Mouse (Mus musculus) hindbrain, embryonic 15.5 days (tissue): ENCODE results near the gene Hacd4. TPM values are rescaled to one million over a fixed set of nuclear protein-coding genes. Genes with fewer than 3 reads are reported as not detected.

Source experiments
- ATAC-seq: fragments of 200-750 bp; cut with Nextera tagmentation; 2 replicates; pipeline ENCODE4 v1.8.0; 2017; ENCODE audit warnings: low read depth, moderate number of reproducible peaks, moderate TSS enrichment; ENCODE audit not compliant: low FRiP score
- H3K27ac ChIP-seq: fragments of 300-500 bp; sonication (generic); replicated peaks from 2 replicates; pipeline ENCODE4 v1.5.1; 2015; ENCODE audit warnings: mild to moderate bottlenecking, inconsistent platforms
- H3K27me3 ChIP-seq: fragments of 300-500 bp; sonication (generic); 2 replicates; pipeline ENCODE4 v1.6.1; 2015; ENCODE audit warnings: control low read depth, inconsistent platforms
- H3K36me3 ChIP-seq: fragments of 300-500 bp; sonication (generic); 2 replicates; pipeline ENCODE4 v1.6.1; 2015; ENCODE audit warnings: control low read depth, inconsistent platforms
- H3K4me1 ChIP-seq: fragments of 300-500 bp; sonication (generic); replicated peaks from 2 replicates; pipeline ENCODE4 v1.6.1; 2015; ENCODE audit warnings: control low read depth, inconsistent platforms
- H3K4me2 ChIP-seq: fragments of 300-500 bp; sonication (generic); 2 replicates; pipeline ENCODE4 v1.6.1; 2015; ENCODE audit warnings: moderate library complexity, mild to moderate bottlenecking, inconsistent platforms
- H3K4me3 ChIP-seq: fragments of 300-500 bp; sonication (generic); 2 replicates; pipeline ENCODE4 v1.5.1; 2015; ENCODE audit warnings: mild to moderate bottlenecking, inconsistent platforms
- H3K9ac ChIP-seq: fragments of 300-500 bp; sonication (generic); 2 replicates; pipeline ENCODE4 v1.6.1; 2015; ENCODE audit warnings: inconsistent platforms
- H3K9me3 ChIP-seq: fragments of 300-500 bp; sonication (generic); 2 replicates; pipeline ENCODE4 v1.6.1; 2016; ENCODE audit warnings: control low read depth, inconsistent platforms
- WGBS: fragments of 180-500 bp; shearing (Covaris S2); methylation state at CpG from one replicate; pipeline ENCODE4 v1.1.7; 2015; 5-methylcytosine and 5-hydroxymethylcytosine counted together
- polyA plus RNA-seq: library from polyadenylated mRNA; unstranded; fragments of >200 nt; fragmentation: Nextera tagmentation; extraction: Ambion mirVana; gene quantifications from 2 replicates; pipeline ENCODE4 v1.2.1, GENCODE M21; 2015

Gene Hacd4
- polyA plus RNA-seq, 1 experiment from 2014 or later: 3.9 TPM

DNA sequence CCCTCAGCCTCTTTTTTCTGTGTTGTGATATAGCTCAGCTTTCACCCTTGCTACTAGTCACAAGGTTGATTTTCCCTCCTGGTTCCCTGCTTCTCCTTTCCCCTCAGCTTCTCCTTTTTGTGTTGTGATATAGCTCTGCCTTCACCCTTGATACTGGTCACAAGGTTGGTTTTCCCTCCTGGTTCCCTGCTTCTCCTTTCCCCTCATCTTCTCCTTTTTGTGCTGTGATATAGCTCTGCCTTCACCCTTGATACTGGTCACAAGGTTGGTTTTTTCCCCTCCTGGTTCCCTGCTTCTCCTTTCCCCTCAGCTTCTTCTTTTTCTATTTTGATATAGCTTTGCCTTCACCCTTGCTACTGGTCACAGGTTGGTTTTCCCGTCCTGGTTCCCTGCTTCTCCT lies 48.7 kb downstream of the Hacd4 start:
- no peaks in the 10 kb centered on the region for H3K9me3 ChIP-seq
- no peaks in the 10 kb centered on the region for H3K4me1 ChIP-seq
- H3K4me3 ChIP-seq: no peak overlapping the region
- H3K36me3 ChIP-seq: 0 out of 2 replicates have a peak, but pooled peaks cover 5% of the 10 kb centered on the region
- H3K27ac ChIP-seq: no peak overlapping the region
- H3K4me2 ChIP-seq: no peak overlapping the region
- no peaks in the 10 kb centered on the region for H3K27me3 ChIP-seq
- ATAC-seq: no peak
- 87% methylated on average over 1 of the region's 1 CpGs for WGBS
- H3K9ac ChIP-seq: no peak overlapping the region

DNA sequence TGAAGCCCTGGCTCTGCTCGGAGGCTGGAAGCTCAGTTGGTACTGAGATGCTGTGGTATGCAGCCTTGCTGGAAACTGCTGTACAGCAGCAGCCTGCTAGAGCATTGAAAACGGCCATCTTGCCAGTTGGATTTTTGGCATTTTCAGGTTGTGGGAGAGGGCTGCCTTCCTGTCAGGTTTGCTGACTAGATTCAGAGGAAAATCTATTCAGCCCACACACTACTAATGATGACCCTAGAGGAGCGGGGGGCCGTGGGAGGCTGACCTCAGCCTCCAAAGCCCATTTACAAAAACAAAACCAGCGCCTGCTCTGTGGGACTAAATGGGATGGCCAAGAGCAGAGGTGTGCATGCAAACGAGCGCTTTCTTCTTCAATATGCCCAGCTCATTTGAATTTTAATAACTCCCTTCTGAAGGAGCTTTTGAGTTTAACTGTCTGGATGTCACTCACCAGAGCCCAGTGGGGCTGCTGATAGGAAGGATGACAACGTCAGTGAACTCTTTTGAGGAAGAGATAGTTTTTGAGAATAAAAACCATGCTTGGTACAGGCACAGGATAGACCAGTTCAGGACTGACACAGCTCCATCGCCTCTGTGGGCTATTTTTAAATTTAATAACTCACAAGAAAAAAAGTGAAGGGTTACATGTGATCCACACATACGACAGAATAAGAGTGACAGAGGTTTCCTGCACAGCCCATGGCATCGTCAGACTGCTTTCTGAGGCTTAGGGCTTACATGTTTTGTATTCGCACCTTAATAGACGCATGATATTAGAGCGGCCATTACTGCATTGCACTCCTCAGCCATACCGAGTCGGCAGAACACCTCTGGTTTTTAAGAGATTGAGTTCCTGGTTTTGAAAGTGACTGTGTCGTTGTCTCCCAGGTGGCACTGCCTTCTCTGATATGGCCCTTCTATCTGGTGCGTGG lies 66.2 kb downstream of the Hacd4 start:
- peak overlapping the region; percentile 7; the same call in 1 of the 2 replicates for H3K9ac ChIP-seq
- peak; percentile 48; the same call in 1 of the 2 replicates for ATAC-seq
- peaks cover 5% of the 10 kb centered on the region; the same call in 1 of the 2 replicates for H3K4me1 ChIP-seq
- no peaks in the 10 kb centered on the region for H3K27me3 ChIP-seq
- H3K27ac ChIP-seq: peak overlapping the region; percentile 45; the same call in 1 of the 2 replicates
- no peak overlapping the region for H3K4me3 ChIP-seq
- H3K4me2 ChIP-seq: no peak overlapping the region
- H3K36me3 ChIP-seq: no peaks in the 10 kb centered on the region
- WGBS: 50% methylated on average over 18 of the region's 18 CpGs
- no peaks in the 10 kb centered on the region for H3K9me3 ChIP-seq

DNA sequence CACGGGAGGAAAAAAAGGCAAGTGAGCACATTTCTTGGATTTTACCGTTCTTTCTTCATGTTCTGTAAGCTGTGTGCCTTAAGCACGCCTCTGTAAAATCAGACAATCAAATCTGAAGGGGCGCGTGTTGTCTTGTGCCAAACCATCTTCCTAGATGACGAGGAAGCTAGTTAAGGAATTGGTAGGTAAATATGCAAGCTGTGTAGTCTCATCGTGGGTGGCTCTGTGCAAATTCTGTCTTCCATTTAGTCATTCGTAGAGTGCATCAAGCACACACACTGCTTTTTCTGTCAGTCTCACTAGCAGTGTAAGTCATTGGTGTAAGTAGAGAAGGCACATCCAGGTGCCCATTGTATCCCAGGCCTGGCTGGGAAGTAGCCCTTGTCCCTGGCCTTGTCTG lies 67.9 kb downstream of the Hacd4 start:
- ATAC-seq: no peak
- 85% methylated on average over 8 of the region's 8 CpGs for WGBS

DNA sequence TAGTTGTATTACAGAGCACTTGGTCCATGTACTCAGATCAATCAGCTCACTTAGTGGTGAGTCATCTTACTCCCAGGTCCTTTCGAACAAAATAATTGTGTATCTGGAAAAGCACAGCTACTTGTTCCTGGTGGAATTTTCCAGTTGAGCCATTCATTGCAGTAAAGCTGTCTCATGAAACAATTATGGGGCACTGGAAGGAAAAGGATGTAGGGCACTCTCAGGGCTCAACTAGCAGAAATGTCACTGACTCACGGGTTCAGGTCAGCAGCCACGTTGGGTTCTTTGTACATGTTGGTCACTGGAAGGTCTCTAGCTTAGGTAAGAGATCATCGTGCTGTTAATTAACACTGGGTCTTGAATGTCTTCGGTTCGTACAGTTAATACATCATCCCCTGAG lies 68.8 kb downstream of the Hacd4 start:
- Histone ChIP-seq H3K36me3 (no peaks in the 10 kb centered on the region), H3K4me2 (no peak overlapping the region), H3K9me3 (no peaks in the 10 kb centered on the region), H3K27ac (no peak overlapping the region), H3K4me1 (peaks cover 5% of the 10 kb centered on the region; the same call in 1 of the 2 replicates), H3K9ac (no peak overlapping the region), H3K27me3 (no peaks in the 10 kb centered on the region), H3K4me3 (no peak overlapping the region)
- 85% methylated on average over 6 of the region's 6 CpGs for WGBS
- ATAC-seq: no peak

More for the DNA sequence above, 67.9 kb downstream of the Hacd4 start:
- Histone ChIP-seq H3K4me3 (no peak overlapping the region), H3K9me3 (no peaks in the 10 kb centered on the region), H3K27ac (0 out of 2 replicates have a peak overlapping the region, but pooled peaks have one; percentile 21), H3K27me3 (no peaks in the 10 kb centered on the region), H3K4me1 (peaks cover 5% of the 10 kb centered on the region; the same call in 1 of the 2 replicates), H3K36me3 (no peaks in the 10 kb centered on the region), H3K9ac (no peak overlapping the region), H3K4me2 (no peak overlapping the region)

DNA sequence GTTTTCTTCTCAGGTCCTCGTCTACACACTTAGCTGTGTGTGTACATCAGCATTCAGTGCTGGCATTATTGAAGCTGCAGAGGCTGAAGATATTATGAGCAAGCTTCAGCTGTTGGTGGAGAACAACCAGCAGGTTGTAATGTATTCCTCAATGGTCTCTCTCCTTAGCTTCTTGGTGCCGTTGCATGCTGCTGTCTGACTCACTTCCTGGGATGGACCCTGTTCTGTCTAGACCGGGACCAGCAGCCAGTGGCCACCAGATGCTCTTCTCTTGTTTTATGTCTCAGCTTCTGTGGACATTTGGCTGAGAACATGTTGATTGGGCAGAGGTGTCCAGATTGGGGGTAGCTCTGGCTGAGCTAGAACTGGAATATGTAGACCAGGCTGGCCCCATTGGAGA lies 81.3 kb downstream of the Hacd4 start:
- H3K36me3 ChIP-seq: 0 out of 2 replicates have a peak, but pooled peaks cover 7% of the 10 kb centered on the region
- no peak overlapping the region for H3K9ac ChIP-seq
- no peaks in the 10 kb centered on the region for H3K9me3 ChIP-seq
- H3K27me3 ChIP-seq: no peaks in the 10 kb centered on the region
- no peak for ATAC-seq
- H3K27ac ChIP-seq: no peak overlapping the region
- WGBS: 88% methylated on average over 3 of the region's 3 CpGs
- H3K4me2 ChIP-seq: no peak overlapping the region
- H3K4me3 ChIP-seq: no peak overlapping the region
- no peaks in the 10 kb centered on the region for H3K4me1 ChIP-seq

DNA sequence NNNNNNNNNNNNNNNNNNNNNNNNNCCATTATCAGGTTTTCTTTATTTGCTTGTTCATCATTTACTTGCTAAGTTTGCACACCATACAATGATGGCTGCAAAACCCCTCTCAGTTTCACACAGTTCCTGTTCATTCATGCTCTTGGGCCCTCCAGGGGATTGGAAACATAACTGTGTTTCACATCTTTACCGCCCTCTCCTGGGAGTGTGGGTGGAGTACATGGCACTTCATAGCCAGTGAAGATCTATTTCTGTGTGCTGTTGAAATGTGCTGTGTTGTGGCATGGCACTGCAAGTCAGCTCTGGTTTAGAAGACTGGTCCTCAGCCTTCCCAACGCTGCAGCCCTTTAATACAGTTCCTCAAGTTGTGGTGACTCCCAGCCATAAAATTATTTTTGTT lies 82.1 kb downstream of the Hacd4 start:
- Histone ChIP-seq H3K9me3 (no peaks in the 10 kb centered on the region), H3K4me3 (no peak overlapping the region), H3K36me3 (0 out of 2 replicates have a peak, but pooled peaks cover 7% of the 10 kb centered on the region), H3K4me1 (no peaks in the 10 kb centered on the region), H3K9ac (no peak overlapping the region), H3K27me3 (no peaks in the 10 kb centered on the region), H3K4me2 (no peak overlapping the region), H3K27ac (no peak overlapping the region)
- WGBS: 67% methylated on average over 2 of the region's 2 CpGs
- no peak for ATAC-seq

DNA sequence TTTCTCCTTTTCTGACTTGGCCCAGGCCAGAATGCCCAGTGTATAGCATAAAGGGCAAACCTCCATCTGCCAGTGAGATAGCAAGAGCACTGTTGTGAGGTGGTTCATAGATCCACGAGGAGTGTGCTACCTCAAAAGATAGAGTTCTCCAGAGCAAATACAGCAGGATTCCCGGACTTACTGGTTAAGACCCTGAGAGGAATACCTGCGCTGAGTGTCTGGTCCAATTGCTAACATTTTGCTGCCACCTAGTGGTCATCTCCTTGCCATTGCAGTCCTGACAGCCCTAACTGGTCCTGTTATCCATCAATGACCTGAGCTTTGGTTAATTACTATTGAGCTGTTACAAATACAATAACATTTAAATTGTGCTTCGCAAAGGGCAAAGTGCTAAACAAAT lies 87.8 kb downstream of the Hacd4 start:
- Histone ChIP-seq H3K4me3 (no peak overlapping the region), H3K9me3 (no peaks in the 10 kb centered on the region), H3K4me1 (peaks cover 5% of the 10 kb centered on the region; the same call in 1 of the 2 replicates), H3K4me2 (no peak overlapping the region), H3K36me3 (no peaks in the 10 kb centered on the region), H3K27me3 (no peaks in the 10 kb centered on the region), H3K27ac (no peak overlapping the region), H3K9ac (no peak overlapping the region)
- WGBS: 1% methylated on average over 4 of the region's 4 CpGs
- peak; percentile 85 for ATAC-seq

Other genes starting within 250 kb of the Hacd4 start
- not detected in 2 replicates for gene Ifnb1, start 83.8 kb upstream of the Hacd4 start, polyA plus RNA-seq
- gene Ifna15, start 119.3 kb upstream of the Hacd4 start, polyA plus RNA-seq: not detected in 2 replicates
- not detected in 2 replicates for gene Ifna14, start 132.9 kb upstream of the Hacd4 start, polyA plus RNA-seq
- gene Ifna9, start 153.5 kb upstream of the Hacd4 start, polyA plus RNA-seq: not detected in 2 replicates
- gene Ifna12, start 164.4 kb upstream of the Hacd4 start, polyA plus RNA-seq: not detected in 2 replicates
- gene C87499, start 195.5 kb upstream of the Hacd4 start, polyA plus RNA-seq: not detected in 2 replicates
- not detected in 2 replicates for gene Ifna13, start 205.5 kb upstream of the Hacd4 start, polyA plus RNA-seq
- gene Ifna16, start 238.0 kb upstream of the Hacd4 start, polyA plus RNA-seq: not detected in 2 replicates
- gene Ifna2, start 245.0 kb upstream of the Hacd4 start, polyA plus RNA-seq: not detected in 2 replicates